Mouse (Mus musculus): ENCODE measurements around the gene Rbak. TPM values are rescaled to one million over a fixed set of nuclear protein-coding genes. Genes with fewer than 3 reads are reported as not detected.

Gene Rbak
- polyA plus RNA-seq, 1 experiment from 2014 or later, result 16.8 TPM

- Histone ChIP-seq H3K27me3 (no peaks in the 10 kb centered on the region), H3K9ac (no peak overlapping the region), H3K36me3 (no peaks in the 10 kb centered on the region), H3K4me2 (no peak overlapping the region), H3K4me1 (no peaks in the 10 kb centered on the region), H3K27ac (no peak overlapping the region), H3K4me3 (replicated peaks) (no peak overlapping the region), H3K9me3 (replicated peaks) (0 out of 2 replicates have a peak, but pooled peaks cover 2% of the 10 kb centered on the region)
- no peak for ATAC-seq (replicated peaks; ENCODE audit: low FRiP score)
- WGBS, result 81% methylated on average over 13 of the region's 13 CpGs
Observed at GRCm38 (mm10) chr5:143132935-143133514, 47.5 kb downstream of the Rbak start.

GRCm38 (mm10) chr5:143130342-143130741, 50.2 kb downstream of the Rbak start:
- Histone ChIP-seq H3K9me3 (replicated peaks) (0 out of 2 replicates have a peak, but pooled peaks cover 2% of the 10 kb centered on the region), H3K4me1 (no peaks in the 10 kb centered on the region), H3K4me3 (replicated peaks) (no peak overlapping the region), H3K9ac (no peak overlapping the region), H3K27me3 (no peaks in the 10 kb centered on the region), H3K4me2 (no peak overlapping the region), H3K27ac (no peak overlapping the region), H3K36me3 (no peaks in the 10 kb centered on the region)
- WGBS, result 93% methylated on average over 7 of the region's 7 CpGs
- no peak for ATAC-seq (replicated peaks; ENCODE audit: low FRiP score)

GRCm38 (mm10) chr5:143129101-143129500, 51.5 kb downstream of the Rbak start:
- Histone ChIP-seq H3K9me3 (replicated peaks) (0 out of 2 replicates have a peak, but pooled peaks cover 2% of the 10 kb centered on the region), H3K4me3 (replicated peaks) (no peak overlapping the region), H3K4me2 (no peak overlapping the region), H3K27me3 (no peaks in the 10 kb centered on the region), H3K9ac (no peak overlapping the region), H3K36me3 (no peaks in the 10 kb centered on the region), H3K27ac (no peak overlapping the region), H3K4me1 (no peaks in the 10 kb centered on the region)
- whole genome bisulfite sequencing, result 94% methylated on average over 16 of the region's 16 CpGs
- no peak for ATAC-seq (replicated peaks; ENCODE audit: low FRiP score)

GRCm38 (mm10) chr5:143127837-143128236, 52.7 kb downstream of the Rbak start:
- no peak overlapping the region for H3K4me3 ChIP-seq (replicated peaks)
- 0 out of 2 replicates have a peak, but pooled peaks cover 2% of the 10 kb centered on the region for H3K9me3 ChIP-seq (replicated peaks)
- 76% methylated on average over 8 of the region's 8 CpGs for WGBS
- ATAC-seq (replicated peaks; ENCODE audit: low FRiP score), result no peak
- H3K9ac ChIP-seq, result no peak overlapping the region
- H3K27me3 ChIP-seq, result no peaks in the 10 kb centered on the region
- H3K27ac ChIP-seq, result no peak overlapping the region
- H3K36me3 ChIP-seq, result no peaks in the 10 kb centered on the region
- H3K4me1 ChIP-seq, result no peaks in the 10 kb centered on the region
- H3K4me2 ChIP-seq, result no peak overlapping the region

GRCm38 (mm10) chr5:143126908-143127307, 53.7 kb downstream of the Rbak start:
- WGBS, result 66% methylated on average over 4 of the region's 4 CpGs
- ATAC-seq (replicated peaks; ENCODE audit: low FRiP score), result no peak
- Histone ChIP-seq H3K9ac (no peak overlapping the region), H3K9me3 (replicated peaks) (0 out of 2 replicates have a peak, but pooled peaks cover 2% of the 10 kb centered on the region), H3K27me3 (no peaks in the 10 kb centered on the region), H3K4me3 (replicated peaks) (no peak overlapping the region), H3K4me1 (no peaks in the 10 kb centered on the region), H3K27ac (no peak overlapping the region), H3K4me2 (no peak overlapping the region), H3K36me3 (no peaks in the 10 kb centered on the region)

- 84% methylated on average over 9 of the region's 9 CpGs for WGBS
- no peak overlapping the region for H3K27ac ChIP-seq
- no peak overlapping the region for H3K4me3 ChIP-seq (replicated peaks)
- no peak overlapping the region for H3K4me2 ChIP-seq
- 0 out of 2 replicates have a peak, but pooled peaks cover 2% of the 10 kb centered on the region for H3K9me3 ChIP-seq (replicated peaks)
- ATAC-seq (replicated peaks; ENCODE audit: low FRiP score), result no peak
- H3K4me1 ChIP-seq, result no peaks in the 10 kb centered on the region
- H3K36me3 ChIP-seq, result no peaks in the 10 kb centered on the region
- no peaks in the 10 kb centered on the region for H3K27me3 ChIP-seq
- H3K9ac ChIP-seq, result no peak overlapping the region
Observed at GRCm38 (mm10) chr5:143126089-143126488, 54.5 kb downstream of the Rbak start.

- ATAC-seq (replicated peaks; ENCODE audit: low FRiP score), result no peak
- Histone ChIP-seq H3K27me3 (no peaks in the 10 kb centered on the region), H3K9me3 (replicated peaks) (0 out of 2 replicates have a peak, but pooled peaks cover 2% of the 10 kb centered on the region), H3K4me2 (no peak overlapping the region), H3K27ac (no peak overlapping the region), H3K4me3 (replicated peaks) (no peak overlapping the region), H3K4me1 (no peaks in the 10 kb centered on the region), H3K9ac (no peak overlapping the region), H3K36me3 (no peaks in the 10 kb centered on the region)
- 77% methylated on average over 7 of the region's 7 CpGs for WGBS
Observed at GRCm38 (mm10) chr5:143125601-143126000, 55.0 kb downstream of the Rbak start.

- no peaks in the 10 kb centered on the region for H3K27me3 ChIP-seq
- WGBS, result 81% methylated on average over 4 of the region's 4 CpGs
- no peak overlapping the region for H3K4me2 ChIP-seq
- no peaks in the 10 kb centered on the region for H3K36me3 ChIP-seq
- H3K27ac ChIP-seq, result no peak overlapping the region
- 0 out of 2 replicates have a peak, but pooled peaks cover 2% of the 10 kb centered on the region for H3K9me3 ChIP-seq (replicated peaks)
- no peak overlapping the region for H3K9ac ChIP-seq
- H3K4me1 ChIP-seq, result no peaks in the 10 kb centered on the region
- no peak for ATAC-seq (replicated peaks; ENCODE audit: low FRiP score)
- no peak overlapping the region for H3K4me3 ChIP-seq (replicated peaks)
Observed at GRCm38 (mm10) chr5:143124805-143125378, 55.7 kb downstream of the Rbak start.

- no peak overlapping the region for H3K4me3 ChIP-seq (replicated peaks)
- no peaks in the 10 kb centered on the region for H3K27me3 ChIP-seq
- H3K27ac ChIP-seq, result no peak overlapping the region
- no peaks in the 10 kb centered on the region for H3K36me3 ChIP-seq
- ATAC-seq (replicated peaks; ENCODE audit: low FRiP score), result no peak
- H3K4me2 ChIP-seq, result no peak overlapping the region
- no peak overlapping the region for H3K9ac ChIP-seq
- 16% methylated on average over 1 of the region's 1 CpGs for WGBS
- H3K9me3 ChIP-seq (replicated peaks), result 0 out of 2 replicates have a peak, but pooled peaks cover under 1% of the 10 kb centered on the region
- H3K4me1 ChIP-seq, result no peaks in the 10 kb centered on the region
Observed at GRCm38 (mm10) chr5:143122673-143123072, 57.9 kb downstream of the Rbak start.

Small RNA genes within 50 kb of the gene (microRNA-seq; reads per million reads assigned to microRNA genes)
- gene Gm44405, result not detected

Other genes starting within 250 kb of the Rbak start
- gene Fscn1, start 220.4 kb downstream of the Rbak start, polyA plus RNA-seq (2015; fragmentation: Nextera tagmentation; extraction: Ambion mirVana), result 320 and 348 TPM in 2 replicates
- gene Rnf216, start 67.8 kb downstream of the Rbak start, polyA plus RNA-seq (2015; fragmentation: Nextera tagmentation; extraction: Ambion mirVana), result 44.5 and 46.9 TPM in 2 replicates
- 0.04 TPM in 1 of 2 replicates, not detected in the other for gene Olfr718-ps1, start 33.2 kb downstream of the Rbak start, polyA plus RNA-seq (2015; fragmentation: Nextera tagmentation; extraction: Ambion mirVana)
- not detected in 2 replicates for gene Spdye4b, start 242 bp upstream of the Rbak start, polyA plus RNA-seq (2015; fragmentation: Nextera tagmentation; extraction: Ambion mirVana)
- not detected in 2 replicates for gene Spdye4a, start 46.1 kb upstream of the Rbak start, polyA plus RNA-seq (2015; fragmentation: Nextera tagmentation; extraction: Ambion mirVana)
- 15.6 and 17.0 TPM in 2 replicates for gene Zfp12, start 54.4 kb upstream of the Rbak start, polyA plus RNA-seq (2015; fragmentation: Nextera tagmentation; extraction: Ambion mirVana)
- 3.2 and 3.3 TPM in 2 replicates for gene Zfp316, start 89.2 kb upstream of the Rbak start, polyA plus RNA-seq (2015; fragmentation: Nextera tagmentation; extraction: Ambion mirVana)
- 0.08 TPM in 2 replicates for gene Zfp853, start 112.8 kb upstream of the Rbak start, polyA plus RNA-seq (2015; fragmentation: Nextera tagmentation; extraction: Ambion mirVana)
- gene E130309D02Rik, start 134.6 kb upstream of the Rbak start, polyA plus RNA-seq (2015; fragmentation: Nextera tagmentation; extraction: Ambion mirVana), result 39.9 and 43.6 TPM in 2 replicates
- 74.3 and 76.4 TPM in 2 replicates for gene Zdhhc4, start 148.5 kb upstream of the Rbak start, polyA plus RNA-seq (2015; fragmentation: Nextera tagmentation; extraction: Ambion mirVana)
- gene Grid2ip, start 176.6 kb upstream of the Rbak start, polyA plus RNA-seq (2015; fragmentation: Nextera tagmentation; extraction: Ambion mirVana), result 0.14 TPM in 1 of 2 replicates, not detected in the other
- gene Kdelr2, start 223.1 kb upstream of the Rbak start, polyA plus RNA-seq (2015; fragmentation: Nextera tagmentation; extraction: Ambion mirVana), result 344 and 350 TPM in 2 replicates

Data from kidney, embryonic 15.5 days (tissue).